Mouse (Mus musculus): ENCODE data around the gene Pgc. TPM values are rescaled to one million over a fixed set of nuclear protein-coding genes. Genes with fewer than 3 reads are reported as not detected.

The Pgc gene
- polyA plus RNA-seq, 1 experiment, result not detected

GRCm38 (mm10) chr17:47693671-47694441 is 32.8 kb upstream of the Pgc start:
- Histone ChIP-seq H3K4me3 (ENCODE audit: insufficient read depth, low read length) (peak overlapping the region; percentile 48), H3K27ac (ENCODE audit: insufficient read depth, low read length) (no peak overlapping the region)

DNA sequence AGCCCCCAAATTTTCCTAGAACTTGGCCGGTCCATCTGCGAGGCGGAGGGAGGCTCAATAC is 32.4 kb upstream of the Pgc start, which contains the start of gene Gm21981:
Gm21981 (minus strand) TSS at position 14 of the 61 bp plus-strand sequence.
- H3K4me3 ChIP-seq (ENCODE audit: insufficient read depth, low read length), result peak within 1 kb of the TSS; percentile 48
- TF ChIP-seq CTCF (IDR thresholded peaks at IDR 0.05; ENCODE audit: extremely low read depth, insufficient read depth, low read length), result no peak
- no peak for TF ChIP-seq POLR2A (IDR thresholded peaks at IDR 0.05; ENCODE audit: extremely low read depth, insufficient read depth, low read length)
- peaks cover 1% of the 10 kb centered on the region; the same call in 1 of the 2 replicates for H3K4me1 ChIP-seq (ENCODE audit: control insufficient read depth, insufficient read depth, low read length)
- H3K27ac ChIP-seq (ENCODE audit: insufficient read depth, low read length), result no peak within 1 kb of the TSS

More at GRCm38 (mm10) chr17:47693671-47694441, 32.8 kb upstream of the Pgc start:
- peaks cover 1% of the 10 kb centered on the region; the same call in 1 of the 2 replicates for H3K4me1 ChIP-seq (ENCODE audit: control insufficient read depth, insufficient read depth, low read length)
- TF ChIP-seq POLR2A (IDR thresholded peaks at IDR 0.05; ENCODE audit: extremely low read depth, insufficient read depth, low read length), result no peak
- TF ChIP-seq CTCF (IDR thresholded peaks at IDR 0.05; ENCODE audit: extremely low read depth, insufficient read depth, low read length), result no peak

DNA sequence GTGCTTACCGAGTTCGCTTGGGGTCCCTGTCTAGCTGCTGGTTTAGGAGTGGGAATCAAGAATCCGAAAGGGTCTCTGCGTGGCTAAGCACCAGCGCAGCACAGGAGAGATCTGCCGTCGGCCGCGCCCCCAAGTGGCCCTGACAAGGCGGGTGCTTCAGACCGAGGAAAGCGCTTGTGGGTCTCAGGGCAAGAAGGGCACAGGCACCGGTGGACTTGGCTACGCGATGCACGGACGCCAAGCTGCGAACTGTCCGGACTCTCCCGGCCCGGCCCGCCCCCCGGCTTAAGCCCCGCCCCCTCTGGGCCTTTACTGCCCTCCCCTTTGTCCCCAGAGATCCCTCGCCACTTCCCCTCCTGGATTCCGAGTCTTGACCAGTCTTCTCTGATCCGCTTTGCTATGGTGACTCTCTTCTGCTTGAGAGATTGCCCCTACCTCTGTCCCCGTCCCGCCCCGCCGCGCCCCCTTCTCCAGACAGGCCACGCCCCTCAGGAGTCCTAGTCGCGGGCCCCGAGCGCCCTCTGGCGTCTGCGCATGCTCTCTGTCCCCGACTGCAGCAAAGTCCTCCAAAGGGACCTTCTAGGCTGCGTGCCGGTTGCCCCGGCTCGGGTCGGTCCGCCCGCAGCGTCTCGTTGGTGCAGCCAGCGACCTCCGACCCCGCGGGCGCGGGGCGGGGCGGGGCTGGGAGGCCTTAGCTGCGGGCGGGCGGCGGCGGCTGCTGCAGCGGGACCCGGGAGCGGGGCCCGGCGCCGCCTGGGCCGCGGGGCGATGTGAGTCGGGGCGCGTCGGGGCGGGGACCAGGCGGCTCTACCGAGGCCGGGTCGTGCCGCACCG is 31.9 kb upstream of the Pgc start, which contains the start of gene Prickle4:
Prickle4 (minus strand) TSS at position 234 of the 834 bp plus-strand sequence.
- peak within 1 kb of the TSS; percentile 48 for H3K4me3 ChIP-seq (ENCODE audit: insufficient read depth, low read length)
- peak; percentile 35; the same call in 1 of the 2 replicates for TF ChIP-seq POLR2A (IDR thresholded peaks at IDR 0.05; ENCODE audit: extremely low read depth, insufficient read depth, low read length)
- peak; percentile 45 for TF ChIP-seq CTCF (IDR thresholded peaks at IDR 0.05; ENCODE audit: extremely low read depth, insufficient read depth, low read length)
- H3K27ac ChIP-seq (ENCODE audit: insufficient read depth, low read length), result no peak within 1 kb of the TSS
- H3K4me1 ChIP-seq (ENCODE audit: control insufficient read depth, insufficient read depth, low read length), result no peaks in the 10 kb centered on the region; the same call in 1 of the 2 replicates

GRCm38 (mm10) chr17:47695337-47695710 is 31.3 kb upstream of the Pgc start:
- TF ChIP-seq POLR2A (IDR thresholded peaks at IDR 0.05; ENCODE audit: extremely low read depth, insufficient read depth, low read length) (no peak), CTCF (IDR thresholded peaks at IDR 0.05; ENCODE audit: extremely low read depth, insufficient read depth, low read length) (no peak)
- Histone ChIP-seq H3K27ac (ENCODE audit: insufficient read depth, low read length) (no peak overlapping the region), H3K4me3 (ENCODE audit: insufficient read depth, low read length) (peak overlapping the region; percentile 48), H3K4me1 (ENCODE audit: control insufficient read depth, insufficient read depth, low read length) (no peaks in the 10 kb centered on the region; the same call in 1 of the 2 replicates)

DNA sequence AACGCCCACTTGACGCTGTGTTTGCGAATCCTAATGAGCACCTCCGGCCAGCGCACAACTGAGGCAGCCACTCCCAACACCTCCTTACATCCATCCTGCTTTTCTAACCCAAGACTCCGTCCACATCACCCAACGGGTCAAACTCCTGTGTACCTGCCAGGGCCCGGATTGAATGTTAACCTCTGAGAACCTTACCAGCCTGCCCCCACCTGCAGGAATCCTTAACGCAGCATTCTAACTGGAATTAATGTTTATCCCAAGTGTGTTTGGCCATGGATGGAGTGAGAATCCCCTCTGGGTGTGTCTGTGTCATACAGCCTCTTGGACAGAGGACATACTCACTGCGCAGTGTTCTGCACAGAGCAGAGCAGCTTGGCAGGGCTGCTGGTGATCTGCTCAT is 28.5 kb upstream of the Pgc start:
- TF ChIP-seq POLR2A (IDR thresholded peaks at IDR 0.05; ENCODE audit: extremely low read depth, insufficient read depth, low read length) (no peak), CTCF (IDR thresholded peaks at IDR 0.05; ENCODE audit: extremely low read depth, insufficient read depth, low read length) (no peak)
- Histone ChIP-seq H3K4me1 (ENCODE audit: control insufficient read depth, insufficient read depth, low read length) (no peaks in the 10 kb centered on the region; the same call in 1 of the 2 replicates), H3K27ac (ENCODE audit: insufficient read depth, low read length) (no peak overlapping the region), H3K4me3 (ENCODE audit: insufficient read depth, low read length) (no peak overlapping the region)

- no peak overlapping the region for H3K4me3 ChIP-seq (ENCODE audit: insufficient read depth, low read length)
- no peaks in the 10 kb centered on the region; the same call in 1 of the 2 replicates for H3K4me1 ChIP-seq (ENCODE audit: control insufficient read depth, insufficient read depth, low read length)
- no peak for TF ChIP-seq CTCF (IDR thresholded peaks at IDR 0.05; ENCODE audit: extremely low read depth, insufficient read depth, low read length)
- H3K27ac ChIP-seq (ENCODE audit: insufficient read depth, low read length), result no peak overlapping the region
Observed at GRCm38 (mm10) chr17:47699055-47699454, 27.6 kb upstream of the Pgc start.

- no peak overlapping the region for H3K27ac ChIP-seq (ENCODE audit: insufficient read depth, low read length)
- no peak for TF ChIP-seq CTCF (IDR thresholded peaks at IDR 0.05; ENCODE audit: extremely low read depth, insufficient read depth, low read length)
- no peak for TF ChIP-seq POLR2A (IDR thresholded peaks at IDR 0.05; ENCODE audit: extremely low read depth, insufficient read depth, low read length)
- no peak overlapping the region for H3K4me3 ChIP-seq (ENCODE audit: insufficient read depth, low read length)
- no peaks in the 10 kb centered on the region for H3K4me1 ChIP-seq (ENCODE audit: control insufficient read depth, insufficient read depth, low read length)
Observed at GRCm38 (mm10) chr17:47701793-47702192, 24.8 kb upstream of the Pgc start.

DNA sequence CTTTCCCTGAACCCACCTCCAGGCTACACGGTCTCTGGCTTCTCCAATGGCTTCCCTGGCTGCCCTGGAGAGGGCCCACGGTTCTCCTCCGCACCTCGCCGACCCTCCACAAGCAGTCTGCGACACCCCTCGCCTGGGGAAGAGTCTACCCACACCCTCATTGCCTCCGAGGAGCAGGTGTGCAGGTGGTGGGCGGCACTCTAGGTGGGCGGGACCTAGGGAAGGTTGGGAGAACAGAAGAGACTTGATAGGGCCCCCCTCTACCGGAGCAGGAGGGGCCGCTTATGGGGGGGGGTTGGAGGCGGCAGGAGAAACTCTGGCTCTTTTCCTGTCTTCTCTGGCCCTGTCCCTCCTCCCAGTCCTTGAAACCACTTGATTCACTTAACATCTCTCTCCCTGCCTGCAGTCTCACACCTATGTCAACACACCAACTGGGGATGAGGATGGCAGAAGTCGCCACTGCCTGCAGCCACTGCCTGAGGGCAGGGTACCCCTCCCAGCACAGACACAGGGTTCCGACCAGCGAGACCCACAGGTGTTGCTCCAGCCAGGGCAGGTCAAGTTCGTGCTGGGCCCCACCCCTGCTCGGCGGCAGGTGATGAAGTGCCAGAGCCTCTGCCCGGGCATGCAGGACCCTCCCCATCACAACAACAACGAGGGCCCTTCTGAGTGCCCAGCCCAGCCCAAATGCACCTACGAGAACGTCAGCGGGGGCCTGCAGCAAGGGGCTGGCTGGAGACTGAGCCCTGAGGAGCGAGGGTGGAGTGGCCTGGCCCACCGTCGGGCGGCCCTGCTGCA is 23.9 kb upstream of the Pgc start:
- Histone ChIP-seq H3K4me3 (ENCODE audit: insufficient read depth, low read length) (no peak overlapping the region), H3K27ac (ENCODE audit: insufficient read depth, low read length) (no peak overlapping the region), H3K4me1 (ENCODE audit: control insufficient read depth, insufficient read depth, low read length) (no peaks in the 10 kb centered on the region)
- TF ChIP-seq CTCF (IDR thresholded peaks at IDR 0.05; ENCODE audit: extremely low read depth, insufficient read depth, low read length), result no peak
- no peak for TF ChIP-seq POLR2A (IDR thresholded peaks at IDR 0.05; ENCODE audit: extremely low read depth, insufficient read depth, low read length)

DNA sequence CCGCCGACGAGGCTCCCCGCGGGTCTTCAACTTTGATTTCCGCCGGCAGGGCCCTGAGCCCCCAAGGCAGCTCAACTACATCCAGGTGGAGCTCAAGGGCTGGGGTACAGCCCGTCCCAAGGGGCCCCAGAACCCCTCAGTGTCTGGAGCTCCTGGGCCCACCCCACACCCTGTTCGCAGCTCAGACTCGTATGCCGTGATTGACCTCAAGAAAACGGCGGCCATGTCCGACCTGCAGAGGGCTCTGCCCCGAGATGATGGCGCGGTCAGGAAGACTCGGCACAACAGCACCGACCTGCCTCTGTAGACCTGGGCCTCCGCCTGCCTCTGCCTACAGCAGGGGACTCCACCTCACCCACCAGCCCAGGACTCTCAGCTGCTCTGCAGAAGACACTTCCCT is 23.1 kb upstream of the Pgc start:
- TF ChIP-seq POLR2A (IDR thresholded peaks at IDR 0.05; ENCODE audit: extremely low read depth, insufficient read depth, low read length) (no peak), CTCF (IDR thresholded peaks at IDR 0.05; ENCODE audit: extremely low read depth, insufficient read depth, low read length) (no peak)
- Histone ChIP-seq H3K27ac (ENCODE audit: insufficient read depth, low read length) (no peak overlapping the region), H3K4me3 (ENCODE audit: insufficient read depth, low read length) (no peak overlapping the region), H3K4me1 (ENCODE audit: control insufficient read depth, insufficient read depth, low read length) (no peaks in the 10 kb centered on the region)

Measured in cortical plate, adult 2 months (tissue).